Mouse (Mus musculus): Measurements from ENCODE around the gene Asb2. TPM values are rescaled to one million over a fixed set of nuclear protein-coding genes. Genes with fewer than 3 reads are reported as not detected.

The Asb2 gene
- total RNA-seq, 2 experiments from 2014 or later: 3.2 to 3.5 TPM

- no peak for DNase-seq (ENCODE audit: low spot score in 2 of 2)
Observed at GRCm38 (mm10) chr12:103273732-103274131, 82.1 kb downstream of the Asb2 start.

- peak in 1 of 2 experiments; percentile 13 for DNase-seq (ENCODE audit: low spot score in 2 of 2)
Observed at GRCm38 (mm10) chr12:103273051-103273450, 82.8 kb downstream of the Asb2 start.

GRCm38 (mm10) chr12:103272176-103272575 lies 83.6 kb downstream of the Asb2 start:
- DNase-seq (ENCODE audit: low spot score in 2 of 2): peak; percentile 31

Other genes starting within 250 kb of the Asb2 start
- gene Prima1, start 113.9 kb downstream of the Asb2 start, total RNA-seq (2021): 1 to 10 TPM; 4.6 to 6.8 TPM
- gene Fam181a, start 45.0 kb downstream of the Asb2 start, total RNA-seq (2021): 1 to 10 TPM; 2.9 to 4.6 TPM
- 10 to 100 TPM; 32.7 to 38.9 TPM for gene Otub2, start 32.7 kb upstream of the Asb2 start, total RNA-seq (2021)
- 1 to 10 TPM; 3.0 to 3.9 TPM for gene 9330161L09Rik, start 51.8 kb upstream of the Asb2 start, total RNA-seq (2021)
- 100 to 1,000 TPM; 235 to 238 TPM for gene Ddx24, start 69.8 kb upstream of the Asb2 start, total RNA-seq (2021)
- 10 to 100 TPM; 85.7 to 89.8 TPM for gene Ifi27, start 78.2 kb upstream of the Asb2 start, total RNA-seq (2021)
- gene Ifi27l2a, start 87.7 kb upstream of the Asb2 start, total RNA-seq (2021): 1 to 10 TPM; 4.3 TPM
- gene Ifi27l2b, start 101.2 kb upstream of the Asb2 start, total RNA-seq (2021): not detected
- 10 to 100 TPM; 26.7 to 28.5 TPM for gene Ppp4r4, start 176.3 kb upstream of the Asb2 start, total RNA-seq (2021)

Measured in left cerebral cortex, adult 18-20 months (tissue).